Mouse (Mus musculus): Measurements from ENCODE around the gene Bace2. TPM values are rescaled to one million over a fixed set of nuclear protein-coding genes. Genes with fewer than 3 reads are reported as not detected.

Bace2 gene
- polyA plus RNA-seq, 1 experiment from 2014 or later = 8.2 TPM

GRCm38 (mm10) chr16:97478655-97479054 lies 122.1 kb downstream of the Bace2 start:
- Histone ChIP-seq H3K4me1 (replicated peaks) (no peaks in the 10 kb centered on the region), H3K36me3 (no peaks in the 10 kb centered on the region), H3K9ac (no peak overlapping the region), H3K4me3 (no peak overlapping the region), H3K4me2 (no peak overlapping the region), H3K9me3 (no peaks in the 10 kb centered on the region), H3K27me3 (no peaks in the 10 kb centered on the region), H3K27ac (replicated peaks) (no peak overlapping the region)
- WGBS = 85% methylated on average over 2 of the region's 2 CpGs
- no peak for ATAC-seq (ENCODE audit: low FRiP score, low read depth)

GRCm38 (mm10) chr16:97492369-97492768 lies 135.8 kb downstream of the Bace2 start:
- Histone ChIP-seq H3K4me3 (no peak overlapping the region), H3K4me2 (no peak overlapping the region), H3K9me3 (no peaks in the 10 kb centered on the region), H3K36me3 (no peaks in the 10 kb centered on the region), H3K4me1 (replicated peaks) (no peaks in the 10 kb centered on the region), H3K9ac (no peak overlapping the region), H3K27me3 (no peaks in the 10 kb centered on the region), H3K27ac (replicated peaks) (no peak overlapping the region)
- WGBS = 83% methylated on average over 1 of the region's 1 CpGs
- ATAC-seq (ENCODE audit: low FRiP score, low read depth) = no peak

Other genes starting within 250 kb of the Bace2 start
- gene Dscam, start 186.0 kb upstream of the Bace2 start, polyA plus RNA-seq (2015; fragmentation: Nextera tagmentation; extraction: Ambion mirVana) = 13.3 and 15.1 TPM in 2 replicates
- gene Mx1, start 106.2 kb downstream of the Bace2 start, polyA plus RNA-seq (2015; fragmentation: Nextera tagmentation; extraction: Ambion mirVana) = 0.17 and 0.46 TPM in 2 replicates
- not detected in 2 replicates for gene Fam3b, start 158.1 kb downstream of the Bace2 start, polyA plus RNA-seq (2015; fragmentation: Nextera tagmentation; extraction: Ambion mirVana)